Mouse (Mus musculus) urinary bladder, postnatal 14 days (tissue): ENCODE data around the gene Stk4.

Source experiments
- DNase-seq: peaks from one replicate; pipeline ENCODE4 v3.0.0; 2021; ENCODE audit warnings: low spot score

The Stk4 gene

GRCm38 (mm10) chr2:164174649-164175395 is 104.7 kb downstream of the Stk4 start:
- DNase-seq, result no peak

GRCm38 (mm10) chr2:164175850-164176249 is 105.7 kb downstream of the Stk4 start:
- DNase-seq, result no peak

GRCm38 (mm10) chr2:164177831-164178230 is 107.7 kb downstream of the Stk4 start:
- no peak for DNase-seq

GRCm38 (mm10) chr2:164180124-164180523 is 110.0 kb downstream of the Stk4 start:
- DNase-seq, result no peak

GRCm38 (mm10) chr2:164180770-164181169 is 110.6 kb downstream of the Stk4 start:
- no peak for DNase-seq

GRCm38 (mm10) chr2:164182692-164183255 is 112.7 kb downstream of the Stk4 start, which contains the start of gene Wfdc5:
Gene Wfdc5 (minus strand): TSS chr2:164182742.
- DNase-seq, result no peak

- no peak for DNase-seq
These were observed 113.2 kb downstream of the Stk4 start for GRCm38 (mm10) chr2:164183340-164183739.

- DNase-seq, result no peak
These were observed 114.1 kb downstream of the Stk4 start for GRCm38 (mm10) chr2:164184145-164184719.

GRCm38 (mm10) chr2:164188722-164189121 is 118.6 kb downstream of the Stk4 start:
- DNase-seq, result no peak

GRCm38 (mm10) chr2:164190576-164190975 is 120.5 kb downstream of the Stk4 start, which contains the start of gene Wfdc12:
Gene Wfdc12 (minus strand): TSS chr2:164190608.
- no peak for DNase-seq

GRCm38 (mm10) chr2:164192279-164192678 is 122.2 kb downstream of the Stk4 start:
- no peak for DNase-seq

- no peak for DNase-seq
These were observed 125.0 kb downstream of the Stk4 start for GRCm38 (mm10) chr2:164194959-164195630.

- no peak for DNase-seq
These were observed 126.0 kb downstream of the Stk4 start for GRCm38 (mm10) chr2:164195971-164196699.

GRCm38 (mm10) chr2:164196700-164196990 is 126.5 kb downstream of the Stk4 start:
- no peak for DNase-seq

GRCm38 (mm10) chr2:164199626-164200327 is 129.7 kb downstream of the Stk4 start, which contains the start of gene Wfdc15a:
Gene Wfdc15a (minus strand): TSS chr2:164200130.
- DNase-seq, result no peak
